Mouse (Mus musculus) megakaryocyte, embryonic 14.5 days (primary cell): Measurements from ENCODE around the gene Snn. TPM values are rescaled to one million over a fixed set of nuclear protein-coding genes. Genes with fewer than 3 reads are reported as not detected.
A peak's percentile ranks its signal among the peaks of the same experiment; 100 is the strongest.

ENCODE experiments used
- H3K27me3 ChIP-seq: replicated peaks from 2 replicates; pipeline ENCODE3; 2012; ENCODE audit warnings: inconsistent platforms
- H3K36me3 ChIP-seq: replicated peaks from 2 replicates; pipeline ENCODE3; 2012; ENCODE audit warnings: low read length, inconsistent platforms, mixed read lengths
- H3K4me1 ChIP-seq: 2 replicates; pipeline ENCODE4 v1.6.1; 2012; ENCODE audit warnings: inconsistent platforms
- H3K4me3 ChIP-seq: replicated peaks from 2 replicates; pipeline ENCODE3; 2012; ENCODE audit warnings: moderate library complexity, mild to moderate bottlenecking, inconsistent platforms
- H3K9me3 ChIP-seq: 2 replicates; pipeline ENCODE4 v1.6.1; 2012; ENCODE audit warnings: inconsistent platforms
- FLI1 ChIP-seq: IDR thresholded peaks from 2 replicates; pipeline ENCODE4 v1.6.1; 2012; ENCODE audit warnings: low read length, inconsistent platforms, mixed read lengths
- GATA1 ChIP-seq: IDR thresholded peaks from 3 replicates; pipeline ENCODE4 v1.6.1; 2012; ENCODE audit warnings: mixed read lengths, low read length, inconsistent platforms, borderline replicate concordance
- polyA plus RNA-seq: library from polyadenylated mRNA; stranded (reverse); fragments of >175 nt; gene quantifications from 2 replicates; pipeline ENCODE4 v1.2.3, GENCODE M21; 2012; ENCODE audit warnings: low replicate concordance; ENCODE audit not compliant: insufficient read depth

Gene Snn
- polyA plus RNA-seq, 1 experiment, result 6.6 TPM

GRCm38 (mm10) chr16:11022113-11022489 is 38.6 kb upstream of the Snn start:
- Histone ChIP-seq H3K9me3 (peaks cover under 1% of the 10 kb centered on the region; the same call in 1 of the 2 replicates), H3K36me3 (no peaks in the 10 kb centered on the region), H3K4me3 (no peak overlapping the region), H3K27me3 (peaks cover 30% of the 10 kb centered on the region), H3K4me1 (peaks cover 39% of the 10 kb centered on the region)
- TF ChIP-seq GATA1, result no peak
- no peak for TF ChIP-seq FLI1

DNA sequence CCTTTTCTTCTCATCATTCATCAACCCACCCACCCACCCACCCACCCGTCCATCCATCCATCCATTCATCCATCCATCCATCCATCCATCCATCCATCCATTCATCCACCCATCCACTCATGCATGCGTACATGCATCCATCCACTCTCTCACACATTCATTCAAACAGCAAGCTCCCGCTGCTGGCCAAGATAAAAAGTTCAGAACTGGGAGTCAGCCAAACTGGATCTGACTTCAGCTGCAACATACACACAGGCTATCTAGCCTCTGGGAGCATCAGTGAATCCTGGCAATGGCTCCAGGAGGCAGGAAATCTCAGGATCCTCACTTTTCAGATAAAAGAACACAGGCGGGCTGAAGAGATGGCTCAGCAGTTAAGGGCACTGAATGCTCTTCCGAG is 37.1 kb upstream of the Snn start:
- H3K4me3 ChIP-seq, result no peak overlapping the region
- no peak for TF ChIP-seq GATA1
- no peak for TF ChIP-seq FLI1
- H3K27me3 ChIP-seq, result peaks cover 32% of the 10 kb centered on the region
- H3K9me3 ChIP-seq, result peaks cover 10% of the 10 kb centered on the region
- peaks cover 33% of the 10 kb centered on the region for H3K4me1 ChIP-seq
- peaks cover 6% of the 10 kb centered on the region for H3K36me3 ChIP-seq

DNA sequence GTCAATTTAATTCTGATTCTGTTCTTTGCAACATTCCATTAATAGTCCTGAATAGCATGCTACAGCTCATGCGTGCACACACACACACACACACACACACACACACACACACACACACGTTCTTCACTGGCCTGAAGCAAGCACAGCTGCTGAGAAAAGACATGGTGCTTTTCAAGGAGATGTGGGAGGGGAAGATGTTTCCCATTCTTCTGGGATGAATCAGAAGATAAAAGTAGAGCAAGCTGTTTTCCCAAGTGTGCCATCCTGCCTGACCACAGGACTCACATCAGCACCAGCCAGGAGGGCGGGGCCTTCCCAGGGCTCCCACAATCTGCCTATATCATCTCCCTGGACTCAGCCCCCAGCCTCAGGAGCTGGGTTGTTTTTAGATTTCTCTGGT is 35.9 kb upstream of the Snn start:
- H3K27me3 ChIP-seq, result peaks cover 27% of the 10 kb centered on the region
- no peak overlapping the region for H3K4me3 ChIP-seq
- TF ChIP-seq GATA1, result no peak
- TF ChIP-seq FLI1, result no peak
- peaks cover 34% of the 10 kb centered on the region for H3K4me1 ChIP-seq
- H3K9me3 ChIP-seq, result peaks cover 10% of the 10 kb centered on the region
- peaks cover 6% of the 10 kb centered on the region for H3K36me3 ChIP-seq

DNA sequence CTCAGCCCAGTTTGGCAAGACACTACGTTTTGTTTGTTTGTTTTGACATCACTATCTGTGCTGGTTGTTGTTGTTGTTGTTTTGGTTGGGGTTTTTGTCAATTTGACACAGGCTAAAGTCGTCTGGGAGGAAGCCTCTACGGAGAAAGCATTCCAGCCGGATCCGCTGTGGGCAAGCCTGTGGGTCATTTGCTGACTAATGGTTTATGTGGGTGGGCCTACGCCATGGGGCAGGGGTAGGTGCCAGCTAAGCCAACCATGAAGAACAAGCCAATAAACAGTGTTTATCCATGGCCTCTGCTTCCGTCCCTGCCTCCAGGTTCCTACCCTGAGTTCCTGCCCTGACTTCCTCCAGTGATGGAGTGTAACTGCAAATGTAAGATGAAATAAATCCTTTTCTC is 32.5 kb upstream of the Snn start:
- TF ChIP-seq FLI1 (no peak), GATA1 (no peak)
- peaks cover 11% of the 10 kb centered on the region for H3K27me3 ChIP-seq
- peaks cover 10% of the 10 kb centered on the region for H3K9me3 ChIP-seq
- no peak overlapping the region for H3K4me3 ChIP-seq
- peaks cover 6% of the 10 kb centered on the region for H3K36me3 ChIP-seq
- peaks cover 40% of the 10 kb centered on the region for H3K4me1 ChIP-seq

DNA sequence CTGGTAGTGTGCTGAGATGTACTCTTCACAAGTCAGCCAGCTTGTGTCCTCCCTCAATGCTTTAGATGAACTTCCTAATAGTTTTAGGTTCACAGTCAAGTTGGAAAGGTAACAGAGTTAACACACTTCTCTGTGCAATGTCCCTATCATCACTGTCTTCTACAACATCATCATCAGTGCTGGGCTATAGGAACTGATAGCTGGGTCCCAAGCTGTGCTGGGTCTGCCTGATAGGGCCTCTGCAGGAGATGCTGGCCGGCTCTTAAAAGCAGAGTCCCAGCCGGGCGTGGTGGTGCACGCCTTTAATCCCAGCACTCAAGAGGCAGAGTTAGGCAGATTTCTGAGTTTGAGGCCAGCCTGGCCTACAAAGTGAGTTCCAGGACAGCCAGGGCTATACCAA is 29.9 kb upstream of the Snn start:
- H3K9me3 ChIP-seq, result peaks cover 10% of the 10 kb centered on the region
- H3K36me3 ChIP-seq, result peaks cover 6% of the 10 kb centered on the region
- TF ChIP-seq GATA1 (no peak), FLI1 (no peak)
- H3K4me3 ChIP-seq, result no peak overlapping the region
- H3K4me1 ChIP-seq, result peaks cover 49% of the 10 kb centered on the region
- H3K27me3 ChIP-seq, result peaks cover 11% of the 10 kb centered on the region

- Histone ChIP-seq H3K9me3 (peaks cover 10% of the 10 kb centered on the region), H3K4me3 (no peak overlapping the region), H3K36me3 (peaks cover 6% of the 10 kb centered on the region), H3K27me3 (peaks cover 11% of the 10 kb centered on the region), H3K4me1 (peaks cover 54% of the 10 kb centered on the region)
- TF ChIP-seq GATA1 (no peak), FLI1 (no peak)
Measured at GRCm38 (mm10) chr16:11031320-11031719, 29.4 kb upstream of the Snn start.

DNA sequence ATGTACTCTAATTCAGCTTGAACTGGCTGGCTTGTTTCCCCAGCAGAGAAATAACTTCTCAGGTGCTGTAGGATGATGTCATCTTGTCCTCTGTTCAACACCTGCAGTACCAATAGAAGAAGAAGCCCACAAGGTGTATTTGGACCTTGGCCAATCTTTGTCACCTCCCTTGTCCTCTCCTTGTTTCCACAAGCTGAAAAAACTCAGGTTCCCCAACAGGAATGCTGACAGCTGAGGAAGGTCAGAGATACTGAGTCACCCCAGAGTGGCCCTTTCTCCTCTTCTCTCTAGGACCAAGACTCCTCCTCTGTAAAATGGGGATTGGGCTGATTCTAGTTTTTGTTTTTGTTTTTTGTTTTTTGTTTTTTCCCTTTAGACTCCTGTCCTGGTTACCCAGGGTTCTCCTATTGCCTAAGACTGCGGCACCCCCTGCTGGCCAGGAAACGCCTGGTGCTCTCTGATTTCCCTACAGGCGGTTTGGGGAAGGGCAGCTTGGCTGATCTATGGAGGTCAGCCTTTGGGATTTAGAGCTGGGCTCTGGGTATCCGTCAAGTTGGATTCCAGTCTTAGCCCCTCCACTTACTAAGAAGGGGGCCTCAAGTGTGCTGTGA is 26.4 kb upstream of the Snn start:
- Histone ChIP-seq H3K4me3 (no peak overlapping the region), H3K9me3 (no peaks in the 10 kb centered on the region), H3K27me3 (peaks cover 22% of the 10 kb centered on the region), H3K36me3 (no peaks in the 10 kb centered on the region), H3K4me1 (peaks cover 55% of the 10 kb centered on the region)
- TF ChIP-seq FLI1, result no peak
- no peak for TF ChIP-seq GATA1

- Histone ChIP-seq H3K36me3 (no peaks in the 10 kb centered on the region), H3K27me3 (peaks cover 26% of the 10 kb centered on the region), H3K4me1 (peaks cover 55% of the 10 kb centered on the region), H3K4me3 (no peak overlapping the region), H3K9me3 (no peaks in the 10 kb centered on the region)
- TF ChIP-seq GATA1, result no peak
- no peak for TF ChIP-seq FLI1
Measured at GRCm38 (mm10) chr16:11035273-11035672, 25.5 kb upstream of the Snn start.

DNA sequence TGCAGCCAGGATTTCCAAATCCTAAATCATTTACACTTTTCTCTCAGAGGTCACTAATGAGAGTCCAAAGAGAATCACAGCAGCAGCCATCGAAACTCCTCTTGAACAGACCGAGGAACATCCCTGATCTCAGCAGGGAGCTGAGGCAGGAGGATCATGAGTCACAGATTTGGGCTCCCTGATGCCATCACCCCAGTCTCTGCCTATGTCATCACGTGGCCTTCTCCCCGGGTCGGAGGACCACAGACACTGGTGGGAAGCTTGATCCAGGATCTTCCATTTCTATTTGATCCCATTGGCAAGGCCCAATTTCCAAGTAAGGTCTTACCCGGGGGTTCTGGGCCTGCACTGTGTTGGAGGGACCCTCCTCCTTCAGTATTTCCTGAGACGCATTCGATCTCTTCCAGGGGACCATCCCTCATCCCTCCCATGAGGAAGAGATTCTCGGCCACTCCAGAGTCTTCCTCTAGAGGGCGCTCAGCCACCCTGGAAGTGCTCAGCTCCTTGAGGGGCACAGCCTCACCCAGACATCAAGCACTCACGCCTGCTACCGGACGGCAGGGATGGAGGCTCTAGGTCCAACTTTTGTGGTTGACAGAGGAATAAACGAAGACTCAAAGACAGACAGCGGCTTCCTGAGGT is 24.8 kb upstream of the Snn start:
- TF ChIP-seq FLI1 (no peak), GATA1 (no peak)
- peak overlapping the region; percentile 82 for H3K4me3 ChIP-seq
- peaks cover 33% of the 10 kb centered on the region for H3K27me3 ChIP-seq
- H3K36me3 ChIP-seq, result no peaks in the 10 kb centered on the region
- H3K9me3 ChIP-seq, result no peaks in the 10 kb centered on the region
- peaks cover 52% of the 10 kb centered on the region for H3K4me1 ChIP-seq

- TF ChIP-seq FLI1 (no peak), GATA1 (no peak)
- Histone ChIP-seq H3K27me3 (peaks cover 34% of the 10 kb centered on the region), H3K4me3 (no peak overlapping the region), H3K36me3 (no peaks in the 10 kb centered on the region), H3K9me3 (no peaks in the 10 kb centered on the region), H3K4me1 (peaks cover 41% of the 10 kb centered on the region)
Measured at GRCm38 (mm10) chr16:11040603-11041002, 20.1 kb upstream of the Snn start.
